Mouse (Mus musculus) heart, embryonic 11.5 days (tissue): ENCODE results near the gene Cxcl3. TPM values are rescaled to one million over a fixed set of nuclear protein-coding genes. Genes with fewer than 3 reads are reported as not detected.
"Not testable (repeated sequence)": the region's sequence is repeated elsewhere in the genome, so short reads cannot be mapped to it uniquely, and the experiment has no call there.

Source experiments
- ATAC-seq: fragments of 200-750 bp; cut with Nextera tagmentation; replicated peaks from 2 replicates; pipeline ENCODE4 v1.8.0; 2017; ENCODE audit warnings: moderate library complexity; ENCODE audit not compliant: insufficient number of reproducible peaks, low FRiP score, low TSS enrichment
- H3K27ac ChIP-seq: fragments of 300-500 bp; sonication (generic); 2 replicates; pipeline ENCODE4 v1.5.1; 2014; ENCODE audit warnings: mild to moderate bottlenecking, low read depth, low read length
- H3K27me3 ChIP-seq: fragments of 300-500 bp; sonication (generic); 2 replicates; pipeline ENCODE4 v1.6.1; 2014; ENCODE audit warnings: mild to moderate bottlenecking, low read length, mixed read lengths; ENCODE audit not compliant: control insufficient read depth, insufficient read depth
- H3K36me3 ChIP-seq: fragments of 300-500 bp; sonication (generic); 2 replicates; pipeline ENCODE4 v1.6.1; 2014; ENCODE audit warnings: mild to moderate bottlenecking, low read length, moderate library complexity, mixed read lengths; ENCODE audit not compliant: control insufficient read depth, insufficient read depth
- H3K4me1 ChIP-seq: fragments of 300-500 bp; sonication (generic); 2 replicates; pipeline ENCODE4 v1.6.1; 2014; ENCODE audit warnings: low read length; ENCODE audit not compliant: control insufficient read depth, insufficient read depth
- H3K4me2 ChIP-seq: fragments of 300-500 bp; sonication (generic); 2 replicates; pipeline ENCODE4 v1.6.1; 2014; ENCODE audit warnings: mild to moderate bottlenecking, moderate library complexity
- H3K4me3 ChIP-seq: fragments of 300-500 bp; sonication (generic); 2 replicates; pipeline ENCODE4 v1.5.1; 2014; ENCODE audit warnings: low read depth, low read length
- H3K9ac ChIP-seq: fragments of 300-500 bp; sonication (generic); 2 replicates; pipeline ENCODE4 v1.6.1; 2014; ENCODE audit warnings: mild to moderate bottlenecking, low read depth, low read length, moderate library complexity
- H3K9me3 ChIP-seq: fragments of 300-500 bp; sonication (generic); replicated peaks from 2 replicates; pipeline ENCODE4 v1.6.1; 2016; ENCODE audit warnings: low read length; ENCODE audit not compliant: control insufficient read depth
- WGBS: fragments of 180-500 bp; shearing (Covaris S2); extraction: QIAGEN DNeasy Blood & Tissue Kit; methylation state at CpG from one replicate; pipeline ENCODE4 v1.1.7; 2014; ENCODE audit not compliant: insufficient replicate concordance; 5-methylcytosine and 5-hydroxymethylcytosine counted together
- polyA plus RNA-seq: library from polyadenylated mRNA; unstranded; fragments of >200 nt; fragmentation: Nextera tagmentation; extraction: Ambion mirVana; gene quantifications from 2 replicates; pipeline ENCODE4 v1.2.1, GENCODE M21; 2014

The Cxcl3 gene
- polyA plus RNA-seq, 1 experiment from 2014 or later, result not detected

GRCm38 (mm10) chr5:90783697-90784096 is 2.2 kb upstream of the Cxcl3 start:
- no peaks in the 10 kb centered on the region for H3K4me1 ChIP-seq
- H3K4me2 ChIP-seq, result no peak overlapping the region
- H3K36me3 ChIP-seq, result no peaks in the 10 kb centered on the region
- no peak for ATAC-seq
- WGBS, result 82% methylated on average over 3 of the region's 3 CpGs
- H3K27ac ChIP-seq, result no peak overlapping the region
- H3K4me3 ChIP-seq, result no peak overlapping the region
- 0 out of 2 replicates have a peak, but pooled peaks cover 2% of the 10 kb centered on the region for H3K27me3 ChIP-seq
- H3K9ac ChIP-seq, result no peak overlapping the region
- no peaks in the 10 kb centered on the region for H3K9me3 ChIP-seq

GRCm38 (mm10) chr5:90788114-90788513 is 2.2 kb downstream of the Cxcl3 start:
- no peaks in the 10 kb centered on the region for H3K4me1 ChIP-seq
- no peaks in the 10 kb centered on the region for H3K9me3 ChIP-seq
- H3K4me2 ChIP-seq, result no peak overlapping the region
- 72% methylated on average over 4 of the region's 4 CpGs for WGBS
- 0 out of 2 replicates have a peak, but pooled peaks cover 2% of the 10 kb centered on the region for H3K27me3 ChIP-seq
- no peak overlapping the region for H3K4me3 ChIP-seq
- H3K36me3 ChIP-seq, result no peaks in the 10 kb centered on the region
- ATAC-seq, result no peak
- no peak overlapping the region for H3K9ac ChIP-seq
- H3K27ac ChIP-seq, result no peak overlapping the region

- Histone ChIP-seq H3K4me2 (no peak overlapping the region), H3K9ac (no peak overlapping the region), H3K27ac (no peak overlapping the region), H3K4me1 (no peaks in the 10 kb centered on the region), H3K27me3 (0 out of 2 replicates have a peak, but pooled peaks cover 2% of the 10 kb centered on the region), H3K36me3 (no peaks in the 10 kb centered on the region), H3K9me3 (no peaks in the 10 kb centered on the region), H3K4me3 (no peak overlapping the region)
- ATAC-seq, result no peak
- 68% methylated on average over 11 of the region's 11 CpGs for WGBS
Observed at GRCm38 (mm10) chr5:90789306-90790073, 3.6 kb downstream of the Cxcl3 start.

- H3K4me2 ChIP-seq, result no peak overlapping the region
- 70% methylated on average over 8 of the region's 8 CpGs for WGBS
- no peaks in the 10 kb centered on the region for H3K36me3 ChIP-seq
- H3K4me3 ChIP-seq, result no peak overlapping the region
- H3K9ac ChIP-seq, result no peak overlapping the region
- H3K27ac ChIP-seq, result no peak overlapping the region
- ATAC-seq, result no peak
- H3K27me3 ChIP-seq, result 0 out of 2 replicates have a peak, but pooled peaks cover 2% of the 10 kb centered on the region
- no peaks in the 10 kb centered on the region for H3K4me1 ChIP-seq
- no peaks in the 10 kb centered on the region for H3K9me3 ChIP-seq
Observed at GRCm38 (mm10) chr5:90790074-90790502, 4.2 kb downstream of the Cxcl3 start.

- ATAC-seq, result no peak
- Histone ChIP-seq H3K9me3 (no peaks in the 10 kb centered on the region), H3K27ac (no peak within 1 kb of the TSS), H3K9ac (no peak within 1 kb of the TSS), H3K4me2 (no peak within 1 kb of the TSS), H3K4me3 (no peak within 1 kb of the TSS), H3K27me3 (no peaks in the 10 kb centered on the region), H3K36me3 (no peaks in the 10 kb centered on the region), H3K4me1 (no peaks in the 10 kb centered on the region)
- WGBS, result 61% methylated on average over 5 of the region's 5 CpGs
Observed at GRCm38 (mm10) chr5:90794195-90794625, 8.3 kb downstream of the Cxcl3 start, which contains the start of gene Cxcl15. Gene Cxcl15 (plus strand): TSS chr5:90794534.

- H3K4me2 ChIP-seq, H3K9me3 ChIP-seq, ATAC-seq, H3K27me3 ChIP-seq, H3K4me3 ChIP-seq, H3K4me1 ChIP-seq, H3K27ac ChIP-seq, H3K9ac ChIP-seq, H3K36me3 ChIP-seq: not testable (repeated sequence)
- WGBS, result 85% methylated on average over 2 of the region's 2 CpGs
Observed at GRCm38 (mm10) chr5:90795392-90795791, 9.5 kb downstream of the Cxcl3 start.

- no peak overlapping the region for H3K4me3 ChIP-seq
- no peaks in the 10 kb centered on the region for H3K27me3 ChIP-seq
- H3K4me1 ChIP-seq, result no peaks in the 10 kb centered on the region
- H3K27ac ChIP-seq, result no peak overlapping the region
- H3K36me3 ChIP-seq, result no peaks in the 10 kb centered on the region
- H3K9ac ChIP-seq, result no peak overlapping the region
- no peaks in the 10 kb centered on the region for H3K9me3 ChIP-seq
- ATAC-seq, result no peak
- H3K4me2 ChIP-seq, result no peak overlapping the region
Observed at GRCm38 (mm10) chr5:90804574-90804973, 18.7 kb downstream of the Cxcl3 start.

- Histone ChIP-seq H3K27ac (no peak overlapping the region), H3K4me1 (no peaks in the 10 kb centered on the region), H3K4me3 (no peak overlapping the region), H3K36me3 (no peaks in the 10 kb centered on the region), H3K4me2 (no peak overlapping the region), H3K9me3 (no peaks in the 10 kb centered on the region), H3K27me3 (no peaks in the 10 kb centered on the region), H3K9ac (no peak overlapping the region)
- ATAC-seq, result no peak
Observed at GRCm38 (mm10) chr5:90806050-90806449, 20.1 kb downstream of the Cxcl3 start.
